Mouse (Mus musculus) embryonic facial prominence, embryonic 15.5 days (tissue): Measurements from ENCODE around the gene Mei4. TPM values are rescaled to one million over a fixed set of nuclear protein-coding genes. Genes with fewer than 3 reads are reported as not detected.

Experiments used
- ATAC-seq: fragments of 200-750 bp; cut with Nextera tagmentation; 2 replicates; pipeline ENCODE4 v1.8.0; 2017; ENCODE audit warnings: low read depth, moderate TSS enrichment; ENCODE audit not compliant: insufficient number of reproducible peaks, low FRiP score, low TSS enrichment
- H3K27ac ChIP-seq: fragments of 300-500 bp; sonication (generic); replicated peaks from 2 replicates; pipeline ENCODE4 v1.5.1; 2015; ENCODE audit warnings: mild to moderate bottlenecking, inconsistent platforms
- H3K27me3 ChIP-seq: fragments of 300-500 bp; sonication (generic); 2 replicates; pipeline ENCODE4 v1.6.1; 2015; ENCODE audit warnings: inconsistent platforms
- H3K36me3 ChIP-seq: fragments of 300-500 bp; sonication (generic); 2 replicates; pipeline ENCODE4 v1.6.1; 2015; ENCODE audit warnings: mild to moderate bottlenecking, inconsistent platforms
- H3K4me1 ChIP-seq: fragments of 300-500 bp; sonication (generic); 2 replicates; pipeline ENCODE4 v1.6.1; 2015; ENCODE audit warnings: inconsistent platforms
- H3K4me2 ChIP-seq: fragments of 300-500 bp; sonication (generic); replicated peaks from 2 replicates; pipeline ENCODE4 v1.6.1; 2015; ENCODE audit warnings: mild to moderate bottlenecking, inconsistent platforms
- H3K4me3 ChIP-seq: fragments of 300-500 bp; sonication (generic); replicated peaks from 2 replicates; pipeline ENCODE4 v1.5.1; 2015; ENCODE audit warnings: mild to moderate bottlenecking, inconsistent platforms
- H3K9ac ChIP-seq: fragments of 300-500 bp; sonication (generic); 2 replicates; pipeline ENCODE4 v1.6.1; 2015; ENCODE audit warnings: inconsistent platforms
- H3K9me3 ChIP-seq: fragments of 300-500 bp; sonication (generic); replicated peaks from 2 replicates; pipeline ENCODE4 v1.6.1; 2016; ENCODE audit warnings: inconsistent platforms
- WGBS: fragments of 180-500 bp; shearing (Covaris S2); methylation state at CpG from one replicate; pipeline ENCODE4 v1.1.7; 2015; 5-methylcytosine and 5-hydroxymethylcytosine counted together
- polyA plus RNA-seq: library from polyadenylated mRNA; unstranded; fragments of >200 nt; fragmentation: Nextera tagmentation; extraction: Ambion mirVana; gene quantifications from 2 replicates; pipeline ENCODE4 v1.2.1, GENCODE M21; 2015

The Mei4 gene
- polyA plus RNA-seq, 1 experiment from 2014 or later: 1.7 TPM

DNA sequence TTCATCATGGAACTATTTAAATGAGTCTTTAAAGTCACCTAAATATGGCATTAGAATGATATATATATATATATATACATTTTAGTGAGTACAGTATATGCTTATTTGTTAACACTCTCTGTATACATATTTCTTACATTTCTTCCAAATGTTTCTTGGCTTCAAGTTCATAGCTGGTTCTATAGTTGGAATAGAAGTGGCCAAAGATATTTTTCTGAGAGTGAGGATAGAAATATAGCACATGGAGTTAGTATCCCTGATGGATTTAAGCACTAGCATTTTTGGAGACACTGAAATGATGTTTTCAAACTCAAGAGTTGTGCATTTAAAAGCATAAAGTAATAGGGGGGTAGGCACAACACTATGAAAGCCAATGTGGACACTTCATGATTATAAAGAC is 272.6 kb downstream of the Mei4 start:
- H3K36me3 ChIP-seq: no peaks in the 10 kb centered on the region
- ATAC-seq: no peak
- H3K27ac ChIP-seq: no peak overlapping the region
- no peaks in the 10 kb centered on the region for H3K27me3 ChIP-seq
- H3K4me1 ChIP-seq: no peaks in the 10 kb centered on the region
- no peak overlapping the region for H3K4me3 ChIP-seq
- no peak overlapping the region for H3K9ac ChIP-seq
- H3K9me3 ChIP-seq: no peaks in the 10 kb centered on the region
- H3K4me2 ChIP-seq: no peak overlapping the region

DNA sequence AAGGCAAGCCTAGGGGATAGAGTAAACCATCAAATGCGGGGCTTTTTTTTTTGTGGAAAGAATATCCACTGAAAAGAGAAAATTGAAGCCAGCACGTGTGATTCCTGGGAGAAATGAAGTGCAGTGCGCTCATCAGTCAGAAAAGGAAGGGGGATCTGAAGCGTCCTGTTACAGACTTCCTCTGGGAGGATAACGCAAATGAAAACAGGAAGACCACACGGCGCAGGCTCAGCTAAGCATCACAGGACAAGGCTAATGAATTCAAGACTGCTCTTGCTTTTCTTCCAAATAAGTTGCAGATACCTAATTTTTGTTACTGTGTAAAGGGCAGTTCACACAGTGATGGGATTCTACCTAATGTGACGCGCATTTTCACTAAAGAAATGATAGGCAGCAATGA is 296.7 kb downstream of the Mei4 start:
- no peak overlapping the region for H3K9ac ChIP-seq
- no peaks in the 10 kb centered on the region for H3K9me3 ChIP-seq
- no peaks in the 10 kb centered on the region for H3K36me3 ChIP-seq
- H3K27ac ChIP-seq: no peak overlapping the region
- H3K4me2 ChIP-seq: peak overlapping the region; percentile 38
- 24% methylated on average over 9 of the region's 9 CpGs for WGBS
- H3K4me3 ChIP-seq: peak overlapping the region; percentile 22
- no peaks in the 10 kb centered on the region for H3K27me3 ChIP-seq
- ATAC-seq: no peak
- H3K4me1 ChIP-seq: no peaks in the 10 kb centered on the region

DNA sequence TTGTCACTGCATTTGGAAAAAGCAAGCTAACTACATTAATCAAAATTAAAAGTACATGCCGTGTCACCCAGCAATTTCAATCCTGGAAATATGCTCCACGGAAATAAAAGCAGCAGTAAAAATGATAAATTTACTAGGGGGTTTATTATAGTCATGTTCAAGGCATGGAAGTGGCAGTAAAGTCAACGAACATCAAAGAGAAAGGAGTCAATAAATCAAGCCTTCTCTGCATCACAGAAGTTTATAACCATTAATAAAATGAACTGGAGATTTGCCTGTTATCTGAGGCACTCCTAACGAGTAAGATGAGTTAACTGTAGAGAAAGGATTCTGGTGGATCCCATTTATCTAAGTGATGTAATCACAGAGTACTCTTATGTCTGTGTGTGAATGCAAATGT is 298.9 kb downstream of the Mei4 start:
- no peaks in the 10 kb centered on the region for H3K27me3 ChIP-seq
- H3K4me2 ChIP-seq: no peak overlapping the region
- no peaks in the 10 kb centered on the region for H3K4me1 ChIP-seq
- 59% methylated on average over 4 of the region's 4 CpGs for WGBS
- H3K9ac ChIP-seq: no peak overlapping the region
- H3K9me3 ChIP-seq: no peaks in the 10 kb centered on the region
- H3K27ac ChIP-seq: no peak overlapping the region
- ATAC-seq: no peak
- H3K4me3 ChIP-seq: no peak overlapping the region
- H3K36me3 ChIP-seq: no peaks in the 10 kb centered on the region

DNA sequence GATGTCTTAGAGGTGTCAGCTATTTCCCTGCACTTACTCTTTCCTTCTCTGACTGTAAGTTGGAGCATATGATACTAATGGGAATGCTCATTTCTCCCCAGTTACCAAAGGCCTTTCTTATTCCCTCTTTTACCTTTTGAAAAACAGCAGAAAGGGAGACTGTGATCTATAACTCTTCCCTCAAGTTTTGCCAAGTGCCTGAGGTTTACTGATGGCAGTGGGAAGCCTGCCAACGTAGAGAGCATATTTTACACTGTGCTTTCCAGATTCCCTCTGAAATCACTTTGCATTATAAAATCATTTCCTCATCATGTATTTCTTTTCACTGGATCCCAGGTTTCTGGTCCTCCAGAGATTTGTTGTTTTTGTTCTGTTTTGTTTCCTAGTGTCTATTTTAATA is 354.5 kb downstream of the Mei4 start:
- ATAC-seq: no peak

DNA sequence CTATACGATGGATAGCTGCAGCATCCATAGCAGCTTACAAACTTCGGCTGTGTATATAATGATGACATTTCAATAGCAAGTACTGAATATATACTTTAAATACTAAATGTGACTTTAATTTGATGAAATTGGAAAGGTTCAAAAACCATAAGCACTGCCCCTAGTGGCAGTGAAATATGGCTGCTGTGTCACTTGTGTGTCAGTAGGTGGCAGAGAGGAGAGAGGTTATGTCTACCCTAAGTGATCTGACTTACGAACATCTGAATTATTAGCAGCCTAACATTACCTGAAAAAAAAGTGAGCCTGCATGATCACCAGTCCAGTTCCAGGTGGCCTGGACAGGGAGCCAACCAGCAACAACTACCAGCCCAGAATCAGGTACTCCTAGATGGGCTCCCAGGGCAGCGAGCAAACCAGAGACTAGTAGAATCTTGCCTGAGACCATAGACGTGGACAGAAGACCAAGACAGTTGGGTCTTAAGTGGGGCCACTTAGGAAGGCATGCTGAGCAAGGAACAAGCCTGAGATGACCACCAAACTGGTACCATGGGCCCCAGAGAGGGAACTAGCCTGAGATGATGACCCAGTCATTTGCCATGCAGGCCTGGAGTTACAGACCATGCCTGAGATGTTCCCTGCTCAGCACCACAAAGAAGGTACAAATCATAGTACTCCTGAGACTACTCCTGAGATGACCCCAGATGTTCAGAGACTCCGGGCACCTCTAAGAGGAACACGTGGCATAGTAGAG is 384.4 kb downstream of the Mei4 start:
- no peak for ATAC-seq
- H3K27ac ChIP-seq: no peak overlapping the region
- 77% methylated on average over 7 of the region's 7 CpGs for WGBS
- no peak overlapping the region for H3K9ac ChIP-seq
- H3K4me3 ChIP-seq: no peak overlapping the region
- H3K4me1 ChIP-seq: no peaks in the 10 kb centered on the region
- H3K4me2 ChIP-seq: no peak overlapping the region
- H3K36me3 ChIP-seq: no peaks in the 10 kb centered on the region
- H3K9me3 ChIP-seq: no peaks in the 10 kb centered on the region
- no peaks in the 10 kb centered on the region for H3K27me3 ChIP-seq

More for the DNA sequence above, 354.5 kb downstream of the Mei4 start:
- Histone ChIP-seq H3K36me3 (no peaks in the 10 kb centered on the region), H3K27ac (no peak overlapping the region), H3K4me1 (no peaks in the 10 kb centered on the region), H3K27me3 (no peaks in the 10 kb centered on the region), H3K9me3 (no peaks in the 10 kb centered on the region), H3K9ac (no peak overlapping the region), H3K4me3 (no peak overlapping the region), H3K4me2 (no peak overlapping the region)
- WGBS: 28% methylated on average over 1 of the region's 1 CpGs

Other genes with a start within 250 kb of the Mei4 start
- 1.7 and 2.0 TPM in 2 replicates for gene Htr1b, start 229.8 kb upstream of the Mei4 start, polyA plus RNA-seq